In the genomic region with DNA sequence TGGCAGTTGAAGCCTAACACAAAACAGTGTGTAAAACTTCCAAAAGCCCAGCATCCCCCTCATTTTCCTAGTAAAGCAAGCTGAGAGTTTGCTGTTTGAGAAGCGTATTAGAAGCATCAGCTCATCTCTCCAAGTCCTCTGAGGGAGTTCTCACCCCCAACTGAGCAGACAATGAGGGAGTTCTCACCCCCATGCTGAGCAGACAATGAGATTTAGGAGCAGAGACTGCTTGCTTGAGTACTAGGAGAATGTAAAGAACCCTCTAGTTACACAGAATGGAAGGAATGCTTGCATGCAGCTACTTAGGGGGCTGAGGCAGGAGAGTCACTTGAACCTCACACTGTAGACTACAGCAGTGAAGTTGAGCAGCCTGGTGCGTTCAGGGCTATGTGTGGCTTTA, we compare ENCODE assay signal across 24 mouse cellular contexts.
"Had no signal": no experiment of that assay in that cellular context is flagged by ENCODE, and none has a peak within 500 bp of the region (broad histone marks: within the 10 kb centered on the region; RNA-seq: fewer than 3 reads in every experiment).

No protein-coding gene starts in this region.

- H3K9me3 ChIP-seq: heart, embryonic 13.5 days; heart, embryonic 15.5 days; hindbrain, embryonic 13.5 days; hindbrain, embryonic 15.5 days; kidney, embryonic 15.5 days; limb, embryonic 13.5 days; limb, embryonic 15.5 days had no signal

- H3K27me3 ChIP-seq: heart, embryonic 13.5 days; heart, embryonic 15.5 days; hindbrain, embryonic 13.5 days; hindbrain, embryonic 15.5 days; kidney, embryonic 15.5 days; limb, embryonic 13.5 days; limb, embryonic 15.5 days; liver, embryonic 12.5 days had no signal

- DNase-seq: gastrocnemius, postnatal 14 days; gastrocnemius, postnatal 36 days; heart, adult 11 months; heart, adult 2 months; heart, postnatal 14 days; heart, postnatal 36 days; kidney, adult 11 months; kidney, adult 2 months; kidney, adult 9 months; kidney, postnatal 14 days; kidney, postnatal 36 days; left cerebral cortex, postnatal 4 days had no signal

- H3K4me1 ChIP-seq: heart, embryonic 13.5 days; heart, embryonic 15.5 days; hindbrain, embryonic 13.5 days; hindbrain, embryonic 15.5 days; limb, embryonic 13.5 days; limb, embryonic 15.5 days; liver, embryonic 12.5 days had no signal

- H3K4me3 ChIP-seq: heart, adult 2 months; heart, embryonic 13.5 days; heart, embryonic 15.5 days; hindbrain, embryonic 13.5 days; hindbrain, embryonic 15.5 days; kidney, embryonic 15.5 days; limb, embryonic 13.5 days; limb, embryonic 15.5 days; liver, embryonic 12.5 days had no signal

- ATAC-seq: hindbrain, postnatal 0 days; intestine, embryonic 16.5 days; liver, embryonic 12.5 days had no signal

- H3K36me3 ChIP-seq: heart, embryonic 15.5 days; limb, embryonic 15.5 days; liver, embryonic 12.5 days had no signal

- H3K27ac ChIP-seq: heart, adult 2 months; heart, embryonic 13.5 days; heart, embryonic 15.5 days; hindbrain, embryonic 13.5 days; hindbrain, embryonic 15.5 days; hindbrain, postnatal 0 days; kidney, embryonic 15.5 days; kidney, postnatal 0 days; limb, embryonic 13.5 days; limb, embryonic 15.5 days; liver, embryonic 12.5 days had no signal

- H3K4me2 ChIP-seq: heart, embryonic 11.5 days; heart, embryonic 13.5 days; heart, embryonic 15.5 days; hindbrain, embryonic 13.5 days; hindbrain, embryonic 15.5 days; kidney, embryonic 15.5 days; limb, embryonic 13.5 days; limb, embryonic 15.5 days; liver, embryonic 12.5 days had no signal

- H3K9ac ChIP-seq: heart, embryonic 13.5 days; heart, embryonic 15.5 days; hindbrain, embryonic 13.5 days; hindbrain, embryonic 15.5 days; kidney, embryonic 15.5 days; limb, embryonic 13.5 days; limb, embryonic 15.5 days; liver, embryonic 12.5 days had no signal
